Mouse (Mus musculus) E14TG2a.4 (cell line): Measurements from ENCODE around the gene Olfr716.

Experiments used
- CTCF ChIP-seq: conservative IDR thresholded peaks from 2 replicates; pipeline ENCODE4 v1.5.1; 2014; ENCODE audit warnings: low read length
- NANOG ChIP-seq: IDR thresholded peaks from 2 replicates; pipeline ENCODE4 v1.6.1; 2014; ENCODE audit warnings: borderline replicate concordance, low read length, mixed read lengths

DNA sequence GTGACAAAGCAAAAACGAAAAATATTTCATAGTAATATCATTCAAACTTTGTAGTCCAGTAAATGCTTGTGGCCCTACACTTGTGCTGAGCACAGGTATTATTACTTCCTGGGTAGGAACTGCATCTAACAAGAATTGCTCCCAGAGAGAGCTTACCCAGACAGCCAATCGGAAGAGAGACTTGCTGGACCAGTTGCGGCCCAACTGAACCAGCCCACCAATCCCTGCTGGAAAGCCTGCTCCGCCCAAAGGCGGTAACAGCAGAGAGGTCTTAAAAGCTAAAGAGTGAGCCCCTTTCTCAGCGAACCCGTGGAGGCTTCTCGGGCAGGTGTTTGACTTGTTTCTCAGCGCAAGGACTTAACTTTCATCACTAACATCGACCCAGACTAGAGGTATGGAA, 28.6 kb downstream of the Olfr716 start, which contains the start of gene Nlrp14:
- TF ChIP-seq CTCF (no peak), NANOG (no peak)
